Mouse (Mus musculus): ENCODE results near the gene Ndufs3. TPM values are rescaled to one million over a fixed set of nuclear protein-coding genes. Genes with fewer than 3 reads are reported as not detected.

Ndufs3 gene
- polyA plus RNA-seq, 2 experiments = 155 to 219 TPM

GRCm38 (mm10) chr2:90880144-90880785 is 24.4 kb downstream of the Ndufs3 start:
- TF ChIP-seq POLR2A (IDR thresholded peaks at IDR 0.05; ENCODE audit: borderline replicate concordance, extremely low read depth, insufficient read depth, insufficient read length) = no peak
- Histone ChIP-seq H3K9me3 (ENCODE audit: control insufficient read depth, low read length) (no peaks in the 10 kb centered on the region), H3K27ac (replicated peaks; ENCODE audit: low read depth, low read length) (no peak overlapping the region), H3K4me3 (replicated peaks; ENCODE audit: low read length) (no peak overlapping the region), H3K4me2 (replicated peaks; ENCODE audit: low read depth, low read length, severe bottlenecking) (no peak overlapping the region), H3K27me3 (ENCODE audit: control insufficient read depth, insufficient read depth, low read length) (peaks cover 7% of the 10 kb centered on the region; the same call in 1 of the 2 replicates), H3K36me3 (ENCODE audit: control insufficient read depth, insufficient read depth, low read length) (no peaks in the 10 kb centered on the region), H3K4me1 (ENCODE audit: control insufficient read depth, insufficient read depth, low read length) (peaks cover 2% of the 10 kb centered on the region; the same call in 1 of the 2 replicates), H3K9ac (ENCODE audit: low read depth, low read length, severe bottlenecking) (no peak overlapping the region)
- ATAC-seq (ENCODE audit: low FRiP score, low read depth) (no peak), DNase-seq (ENCODE audit: low spot score) (no peak)
- 24% methylated on average over 6 of the region's 6 CpGs for WGBS

GRCm38 (mm10) chr2:90879419-90879818 is 25.2 kb downstream of the Ndufs3 start:
- H3K36me3 ChIP-seq (ENCODE audit: control insufficient read depth, insufficient read depth, low read length) = no peaks in the 10 kb centered on the region
- no peaks in the 10 kb centered on the region for H3K27me3 ChIP-seq (ENCODE audit: control insufficient read depth, insufficient read depth, low read length)
- H3K4me1 ChIP-seq (ENCODE audit: control insufficient read depth, insufficient read depth, low read length) = no peaks in the 10 kb centered on the region
- no peak for ATAC-seq (ENCODE audit: low FRiP score, low read depth)
- no peak overlapping the region for H3K4me2 ChIP-seq (replicated peaks; ENCODE audit: low read depth, low read length, severe bottlenecking)
- no peak overlapping the region for H3K9ac ChIP-seq (ENCODE audit: low read depth, low read length, severe bottlenecking)
- no peak for DNase-seq (ENCODE audit: low spot score)
- H3K27ac ChIP-seq (replicated peaks; ENCODE audit: low read depth, low read length) = no peak overlapping the region
- no peak for TF ChIP-seq POLR2A (IDR thresholded peaks at IDR 0.05; ENCODE audit: borderline replicate concordance, extremely low read depth, insufficient read depth, insufficient read length)
- no peaks in the 10 kb centered on the region for H3K9me3 ChIP-seq (ENCODE audit: control insufficient read depth, low read length)
- H3K4me3 ChIP-seq (replicated peaks; ENCODE audit: low read length) = no peak overlapping the region

GRCm38 (mm10) chr2:90877584-90878259 is 26.9 kb downstream of the Ndufs3 start:
- Histone ChIP-seq H3K9ac (ENCODE audit: low read depth, low read length, severe bottlenecking) (no peak overlapping the region), H3K36me3 (ENCODE audit: control insufficient read depth, insufficient read depth, low read length) (no peaks in the 10 kb centered on the region), H3K4me3 (replicated peaks; ENCODE audit: low read length) (no peak overlapping the region), H3K9me3 (ENCODE audit: control insufficient read depth, low read length) (no peaks in the 10 kb centered on the region), H3K27ac (replicated peaks; ENCODE audit: low read depth, low read length) (no peak overlapping the region), H3K4me1 (ENCODE audit: control insufficient read depth, insufficient read depth, low read length) (no peaks in the 10 kb centered on the region), H3K4me2 (replicated peaks; ENCODE audit: low read depth, low read length, severe bottlenecking) (no peak overlapping the region), H3K27me3 (ENCODE audit: control insufficient read depth, insufficient read depth, low read length) (no peaks in the 10 kb centered on the region)
- no peak for DNase-seq (ENCODE audit: low spot score)
- WGBS = 84% methylated on average over 4 of the region's 5 CpGs
- no peak for TF ChIP-seq POLR2A (IDR thresholded peaks at IDR 0.05; ENCODE audit: borderline replicate concordance, extremely low read depth, insufficient read depth, insufficient read length)
- ATAC-seq (ENCODE audit: low FRiP score, low read depth) = no peak

GRCm38 (mm10) chr2:90875239-90875638 is 29.4 kb downstream of the Ndufs3 start:
- Histone ChIP-seq H3K4me1 (ENCODE audit: control insufficient read depth, insufficient read depth, low read length) (no peaks in the 10 kb centered on the region), H3K36me3 (ENCODE audit: control insufficient read depth, insufficient read depth, low read length) (no peaks in the 10 kb centered on the region), H3K9ac (ENCODE audit: low read depth, low read length, severe bottlenecking) (no peak overlapping the region), H3K9me3 (ENCODE audit: control insufficient read depth, low read length) (no peaks in the 10 kb centered on the region), H3K4me2 (replicated peaks; ENCODE audit: low read depth, low read length, severe bottlenecking) (no peak overlapping the region), H3K27ac (replicated peaks; ENCODE audit: low read depth, low read length) (no peak overlapping the region), H3K4me3 (replicated peaks; ENCODE audit: low read length) (no peak overlapping the region), H3K27me3 (ENCODE audit: control insufficient read depth, insufficient read depth, low read length) (no peaks in the 10 kb centered on the region)
- 65% methylated on average over 2 of the region's 2 CpGs for WGBS
- DNase-seq (ENCODE audit: low spot score) (no peak), ATAC-seq (ENCODE audit: low FRiP score, low read depth) (no peak)
- no peak for TF ChIP-seq POLR2A (IDR thresholded peaks at IDR 0.05; ENCODE audit: borderline replicate concordance, extremely low read depth, insufficient read depth, insufficient read length)

GRCm38 (mm10) chr2:90874025-90874424 is 30.6 kb downstream of the Ndufs3 start:
- peaks cover under 1% of the 10 kb centered on the region; the same call in 1 of the 2 replicates for H3K36me3 ChIP-seq (ENCODE audit: control insufficient read depth, insufficient read depth, low read length)
- no peak overlapping the region for H3K9ac ChIP-seq (ENCODE audit: low read depth, low read length, severe bottlenecking)
- no peak overlapping the region for H3K27ac ChIP-seq (replicated peaks; ENCODE audit: low read depth, low read length)
- H3K4me1 ChIP-seq (ENCODE audit: control insufficient read depth, insufficient read depth, low read length) = no peaks in the 10 kb centered on the region
- no peaks in the 10 kb centered on the region for H3K9me3 ChIP-seq (ENCODE audit: control insufficient read depth, low read length)
- WGBS = 75% methylated on average over 1 of the region's 1 CpGs
- DNase-seq (ENCODE audit: low spot score) (no peak), ATAC-seq (ENCODE audit: low FRiP score, low read depth) (no peak)
- H3K27me3 ChIP-seq (ENCODE audit: control insufficient read depth, insufficient read depth, low read length) = no peaks in the 10 kb centered on the region
- no peak overlapping the region for H3K4me3 ChIP-seq (replicated peaks; ENCODE audit: low read length)
- no peak overlapping the region for H3K4me2 ChIP-seq (replicated peaks; ENCODE audit: low read depth, low read length, severe bottlenecking)
- TF ChIP-seq POLR2A (IDR thresholded peaks at IDR 0.05; ENCODE audit: borderline replicate concordance, extremely low read depth, insufficient read depth, insufficient read length) = no peak
